Mouse (Mus musculus) midbrain, embryonic 12.5 days (tissue): ENCODE measurements at regions not wholly inside any gene's neighbourhood (a gene's known extent, or its start where the extent isn't known, plus 50 kb on each side); places are given as distances from the start of the nearest gene placed in this dataset.
"Not testable (repeated sequence)": the region's sequence is repeated elsewhere in the genome, so short reads cannot be mapped to it uniquely, and the experiment has no call there.

Source experiments
- ATAC-seq: fragments of 200-750 bp; cut with Nextera tagmentation; 2 replicates; pipeline ENCODE4 v1.8.0; 2017; ENCODE audit warnings: low read depth, moderate TSS enrichment, moderate library complexity; ENCODE audit not compliant: low FRiP score
- H3K27ac ChIP-seq: fragments of 300-500 bp; sonication (generic); replicated peaks from 2 replicates; pipeline ENCODE4 v1.5.1; 2016; ENCODE audit warnings: mild to moderate bottlenecking
- H3K27me3 ChIP-seq: fragments of 300-500 bp; sonication (generic); 2 replicates; pipeline ENCODE4 v1.6.1; 2016; ENCODE audit warnings: mild to moderate bottlenecking
- H3K36me3 ChIP-seq: fragments of 300-500 bp; sonication (generic); 2 replicates; pipeline ENCODE4 v1.6.1; 2016
- H3K4me1 ChIP-seq: fragments of 300-500 bp; sonication (generic); 2 replicates; pipeline ENCODE4 v1.6.1; 2016
- H3K4me2 ChIP-seq: fragments of 300-500 bp; sonication (generic); replicated peaks from 2 replicates; pipeline ENCODE4 v1.6.1; 2016; ENCODE audit warnings: mild to moderate bottlenecking, moderate library complexity
- H3K4me3 ChIP-seq: fragments of 300-500 bp; sonication (generic); 2 replicates; pipeline ENCODE4 v1.5.1; 2016; ENCODE audit warnings: mild to moderate bottlenecking
- H3K9ac ChIP-seq: fragments of 300-500 bp; sonication (generic); replicated peaks from 2 replicates; pipeline ENCODE4 v1.6.1; 2016; ENCODE audit warnings: mild to moderate bottlenecking, moderate library complexity
- H3K9me3 ChIP-seq: fragments of 300-500 bp; sonication (generic); 2 replicates; pipeline ENCODE4 v1.6.1; 2016; ENCODE audit warnings: mild to moderate bottlenecking
- WGBS: fragments of 180-500 bp; shearing (Covaris S2); methylation state at CpG from one replicate; pipeline ENCODE4 v1.1.7; 2016; 5-methylcytosine and 5-hydroxymethylcytosine counted together

DNA sequence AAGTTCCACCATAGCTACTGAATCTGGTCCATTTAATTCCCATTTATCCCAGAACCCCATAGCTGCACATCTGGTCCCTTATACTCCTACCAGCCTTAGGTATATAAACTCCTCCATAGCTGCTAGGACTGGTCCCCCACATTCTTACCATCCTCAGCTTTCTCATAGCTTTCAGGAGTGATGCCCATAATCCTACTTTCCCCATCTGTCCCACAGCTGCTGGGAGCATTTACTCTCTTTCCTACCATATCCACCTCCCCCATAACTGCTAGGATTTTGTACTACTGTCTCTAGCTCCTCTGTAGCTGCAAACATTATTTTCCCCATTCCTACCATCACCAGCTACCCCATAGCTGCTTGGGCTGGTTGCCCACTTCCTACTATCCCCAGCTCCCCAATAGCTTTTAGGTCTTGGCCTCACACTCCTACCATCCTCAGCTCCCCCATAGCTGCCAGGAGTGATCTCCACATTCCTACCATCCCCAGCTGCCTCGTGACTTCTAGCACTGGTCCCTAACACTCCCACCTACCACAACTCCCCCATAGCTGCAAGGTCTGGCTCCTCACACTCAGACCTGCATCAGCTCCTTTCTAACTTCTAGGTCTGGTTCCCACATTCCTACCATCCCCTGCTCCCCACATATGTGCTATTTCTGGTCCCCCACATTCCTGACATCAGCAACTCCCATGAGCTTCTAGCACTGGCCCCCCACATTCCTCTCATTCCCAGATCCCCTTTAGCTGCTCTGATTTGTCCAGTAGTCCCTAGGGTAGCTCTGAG is 106.5 kb downstream of the Tmem121 start:
- 32% methylated on average over 1 of the region's 1 CpGs for WGBS
- Histone ChIP-seq H3K9ac (no peak overlapping the region), H3K27me3 (no peaks in the 10 kb centered on the region), H3K9me3 (no peaks in the 10 kb centered on the region), H3K4me2 (no peak overlapping the region), H3K36me3 (no peaks in the 10 kb centered on the region), H3K27ac (no peak overlapping the region), H3K4me1 (no peaks in the 10 kb centered on the region), H3K4me3 (no peak overlapping the region)
- no peak for ATAC-seq

DNA sequence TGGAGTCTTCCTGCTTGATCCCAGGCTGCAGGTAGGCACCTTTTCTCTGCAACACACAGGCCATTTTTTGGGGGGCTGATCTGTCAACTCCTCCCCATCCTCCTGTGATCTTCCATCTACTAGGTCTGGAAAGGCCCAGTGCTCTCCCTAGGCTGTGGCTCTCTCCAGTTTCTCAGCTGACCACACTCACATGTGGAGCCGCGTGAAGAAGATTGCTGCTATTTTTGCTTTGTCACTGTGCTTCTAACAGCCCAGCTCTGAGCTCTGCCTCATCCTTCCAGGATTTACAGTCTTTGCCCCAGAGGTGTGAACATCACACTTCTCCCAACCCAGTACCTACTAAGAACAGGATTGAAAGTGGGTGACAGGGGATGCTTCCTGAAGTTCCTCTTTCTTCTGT is 110.2 kb downstream of the Tmem121 start:
- no peaks in the 10 kb centered on the region for H3K4me1 ChIP-seq
- WGBS: 84% methylated on average over 2 of the region's 2 CpGs
- no peak overlapping the region for H3K27ac ChIP-seq
- H3K9me3 ChIP-seq: no peaks in the 10 kb centered on the region
- no peak overlapping the region for H3K4me3 ChIP-seq
- no peaks in the 10 kb centered on the region for H3K36me3 ChIP-seq
- H3K9ac ChIP-seq: no peak overlapping the region
- H3K27me3 ChIP-seq: no peaks in the 10 kb centered on the region
- H3K4me2 ChIP-seq: no peak overlapping the region
- ATAC-seq: no peak

DNA sequence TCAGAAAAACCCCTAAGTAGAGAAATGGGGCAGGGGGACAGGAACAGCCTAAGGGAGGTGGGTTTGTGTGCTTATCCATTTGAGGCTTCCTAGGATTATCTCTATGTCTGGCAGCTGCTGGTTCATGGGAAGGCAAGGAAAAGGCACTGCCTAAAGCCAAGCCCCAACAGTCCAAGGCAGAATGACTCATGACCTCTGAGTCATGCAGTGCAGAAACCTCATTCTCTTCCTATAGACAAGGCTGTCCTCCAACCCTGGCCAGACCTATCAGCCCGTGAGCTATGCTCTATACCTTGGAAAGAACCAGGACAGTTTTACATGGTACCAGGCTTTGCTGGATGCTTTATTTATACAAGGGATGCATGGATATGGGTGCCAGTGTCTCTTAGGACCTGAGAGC is 120.2 kb downstream of the Tmem121 start:
- Histone ChIP-seq H3K27ac (no peak overlapping the region), H3K27me3 (no peaks in the 10 kb centered on the region), H3K9ac (no peak overlapping the region), H3K4me2 (no peak overlapping the region), H3K9me3 (no peaks in the 10 kb centered on the region), H3K4me3 (no peak overlapping the region), H3K36me3 (no peaks in the 10 kb centered on the region), H3K4me1 (no peaks in the 10 kb centered on the region)
- WGBS: 82% methylated on average over 1 of the region's 1 CpGs
- ATAC-seq: no peak

DNA sequence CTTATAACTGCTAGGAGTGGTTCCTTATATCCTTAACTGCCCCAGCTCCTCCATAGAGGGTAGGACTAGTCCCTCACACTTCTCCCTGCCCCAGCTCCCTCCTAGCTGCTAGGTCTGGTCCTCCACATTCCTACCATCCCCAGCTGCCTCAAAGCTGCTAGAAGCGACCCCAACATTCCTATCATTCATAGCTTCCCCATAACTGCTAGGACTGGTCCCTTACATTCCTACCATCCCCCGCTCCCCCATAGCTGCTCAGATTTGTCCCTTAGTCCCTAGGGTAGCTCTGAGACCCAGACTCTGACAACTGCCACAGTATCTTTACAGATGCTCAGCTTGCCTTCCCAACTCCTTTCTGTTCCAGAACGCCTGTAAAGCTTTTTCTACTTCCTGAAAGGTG is 127.6 kb downstream of the Tmem121 start:
- 50% methylated on average over 3 of the region's 3 CpGs for WGBS

DNA sequence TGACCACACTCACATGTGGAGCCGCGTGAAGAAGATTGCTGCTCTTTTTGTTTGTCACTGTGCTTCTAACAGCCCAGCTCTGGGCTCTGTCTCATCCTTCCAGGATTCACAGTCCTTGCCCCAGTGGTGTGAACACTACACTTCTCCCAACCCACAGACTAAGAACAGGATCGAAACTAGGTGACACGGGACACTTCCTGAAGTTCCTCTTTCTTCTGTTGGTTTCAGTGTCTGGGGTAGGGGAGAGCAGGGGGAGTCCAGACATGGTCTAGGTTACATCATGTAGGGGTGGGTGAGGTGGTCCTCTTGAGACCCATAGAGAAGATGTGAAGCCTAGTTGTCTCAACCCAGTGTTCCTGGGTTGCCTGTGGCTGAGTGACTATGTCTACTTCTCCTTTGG is 128.9 kb downstream of the Tmem121 start:
- Histone ChIP-seq H3K4me2 (no peak overlapping the region), H3K36me3 (no peaks in the 10 kb centered on the region), H3K4me3 (no peak overlapping the region), H3K9me3 (no peaks in the 10 kb centered on the region), H3K27ac (no peak overlapping the region), H3K27me3 (no peaks in the 10 kb centered on the region), H3K9ac (no peak overlapping the region), H3K4me1 (no peaks in the 10 kb centered on the region)
- WGBS: 89% methylated on average over 4 of the region's 4 CpGs
- ATAC-seq: no peak

More for the DNA sequence above, 127.6 kb downstream of the Tmem121 start:
- no peak overlapping the region for H3K4me3 ChIP-seq
- no peaks in the 10 kb centered on the region for H3K9me3 ChIP-seq
- H3K4me1 ChIP-seq: no peaks in the 10 kb centered on the region
- no peak overlapping the region for H3K4me2 ChIP-seq
- no peaks in the 10 kb centered on the region for H3K36me3 ChIP-seq
- H3K9ac ChIP-seq: no peak overlapping the region
- no peak overlapping the region for H3K27ac ChIP-seq
- H3K27me3 ChIP-seq: no peaks in the 10 kb centered on the region
- ATAC-seq: no peak

DNA sequence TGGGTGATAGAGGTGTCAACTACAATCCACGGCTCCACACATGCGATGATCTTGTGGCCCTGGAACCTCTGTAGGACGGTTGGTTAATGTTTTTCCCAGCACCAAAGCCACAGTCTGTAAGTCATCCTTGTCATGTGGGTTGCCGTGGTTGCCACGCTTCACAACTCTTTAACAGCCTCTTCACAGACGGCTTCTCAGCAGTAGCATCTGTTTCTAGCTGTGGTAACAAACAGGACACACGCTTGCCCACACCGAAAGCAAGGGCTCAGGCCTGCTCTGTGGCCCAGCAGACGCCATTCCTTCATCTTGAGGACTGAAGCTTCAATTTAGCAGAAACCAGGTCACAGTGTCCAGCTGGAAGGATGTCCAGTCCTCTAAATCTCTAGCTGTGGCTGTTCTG is 135.4 kb downstream of the Tmem121 start:
- Histone ChIP-seq H3K27me3 (no peaks in the 10 kb centered on the region), H3K9ac (no peak overlapping the region), H3K4me2 (no peak overlapping the region), H3K27ac (no peak overlapping the region), H3K9me3 (no peaks in the 10 kb centered on the region), H3K4me3 (no peak overlapping the region), H3K4me1 (no peaks in the 10 kb centered on the region), H3K36me3 (no peaks in the 10 kb centered on the region)
- no peak for ATAC-seq
- 86% methylated on average over 9 of the region's 9 CpGs for WGBS

DNA sequence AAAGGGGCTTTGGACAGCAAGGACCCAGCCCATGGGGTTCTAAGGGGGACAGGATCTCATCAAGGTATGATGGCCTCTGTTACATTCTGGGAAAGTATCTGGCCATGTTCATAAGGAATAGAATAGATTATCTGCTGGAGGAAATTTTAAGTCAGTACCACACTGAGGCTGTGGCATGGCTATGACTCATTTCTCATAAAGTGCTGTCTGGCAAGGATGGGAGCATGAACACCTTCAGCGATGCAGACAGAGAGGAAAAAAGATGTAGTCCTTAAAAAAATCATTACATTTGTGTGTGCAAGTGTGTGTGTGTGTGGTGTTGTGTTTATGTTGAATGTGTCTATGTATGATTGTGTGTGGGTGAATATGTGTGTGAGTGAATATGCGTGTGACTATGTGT is 136.4 kb downstream of the Tmem121 start:
- Histone ChIP-seq H3K27me3 (no peaks in the 10 kb centered on the region), H3K4me3 (no peak overlapping the region), H3K4me2 (no peak overlapping the region), H3K9ac (no peak overlapping the region), H3K4me1 (no peaks in the 10 kb centered on the region), H3K9me3 (no peaks in the 10 kb centered on the region), H3K36me3 (no peaks in the 10 kb centered on the region), H3K27ac (no peak overlapping the region)
- no peak for ATAC-seq
- 93% methylated on average over 2 of the region's 2 CpGs for WGBS

DNA sequence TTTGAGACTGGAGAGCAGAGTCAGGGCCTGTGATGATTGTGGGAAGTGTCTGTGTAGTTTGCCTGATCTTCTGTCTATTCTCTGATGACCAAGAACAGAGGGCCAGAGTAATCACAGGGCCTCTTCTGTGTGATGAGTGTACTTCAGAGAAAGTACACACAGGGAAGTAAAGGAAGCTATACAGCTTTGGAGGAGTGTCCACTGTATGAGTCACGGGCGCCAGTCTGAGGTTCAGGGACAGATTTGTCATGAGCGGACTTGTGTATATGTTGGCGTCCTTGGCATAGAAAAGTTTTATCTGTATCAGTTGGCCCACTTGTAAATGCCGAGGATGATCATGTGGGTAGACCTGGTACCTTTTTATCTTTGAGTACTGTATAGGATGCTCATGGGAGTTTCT is 142.1 kb downstream of the Tmem121 start:
- Histone ChIP-seq H3K9me3 (no peaks in the 10 kb centered on the region), H3K4me3 (no peak overlapping the region), H3K27me3 (no peaks in the 10 kb centered on the region), H3K4me1 (no peaks in the 10 kb centered on the region), H3K4me2 (no peak overlapping the region), H3K9ac (no peak overlapping the region), H3K36me3 (no peaks in the 10 kb centered on the region), H3K27ac (no peak overlapping the region)
- ATAC-seq: no peak
- WGBS: 93% methylated on average over 5 of the region's 5 CpGs

DNA sequence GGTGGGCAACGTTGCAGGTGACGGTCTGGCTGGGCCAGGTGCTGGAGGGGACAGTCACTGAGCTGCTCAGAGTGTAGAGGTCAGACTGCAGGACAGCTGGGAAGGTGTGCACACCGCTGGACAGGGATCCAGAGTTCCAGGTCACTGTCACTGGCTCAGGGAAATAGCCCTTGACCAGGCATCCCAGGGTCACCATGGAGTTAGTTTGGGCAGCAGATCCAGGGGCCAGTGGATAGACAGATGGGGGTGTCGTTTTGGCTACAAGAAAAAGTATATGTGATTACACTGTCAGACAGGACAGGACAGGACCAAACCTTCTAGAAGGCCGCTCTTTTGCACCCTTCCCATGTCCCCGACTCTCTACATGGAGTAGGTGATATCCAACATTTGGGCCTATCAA is 144.5 kb downstream of the Tmem121 start:
- 79% methylated on average over 6 of the region's 6 CpGs for WGBS
- Histone ChIP-seq H3K4me2 (no peak overlapping the region), H3K9ac (no peak overlapping the region), H3K9me3 (no peaks in the 10 kb centered on the region), H3K4me1 (no peaks in the 10 kb centered on the region), H3K27ac (no peak overlapping the region), H3K36me3 (no peaks in the 10 kb centered on the region), H3K27me3 (no peaks in the 10 kb centered on the region), H3K4me3 (no peak overlapping the region)
- no peak for ATAC-seq

DNA sequence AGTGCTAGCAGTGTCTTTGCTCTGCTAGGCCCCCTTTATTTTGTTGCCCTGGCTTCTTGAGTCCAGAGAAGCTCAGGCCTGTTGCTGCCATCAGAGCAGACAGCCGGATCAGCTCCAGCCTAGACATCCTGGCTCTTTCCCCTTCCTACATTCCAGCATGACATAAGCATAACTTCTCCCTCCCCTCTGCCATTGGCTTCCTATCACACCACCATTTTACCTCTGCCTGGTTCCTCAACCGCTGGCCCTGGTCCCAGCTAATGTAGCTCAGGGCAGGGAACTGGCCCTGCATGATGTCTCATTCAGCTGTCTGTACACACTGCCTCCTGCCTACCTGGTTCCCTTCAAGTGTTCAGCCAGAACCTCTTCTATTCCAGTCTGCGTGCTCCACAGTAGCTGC is 146.5 kb downstream of the Tmem121 start:
- 92% methylated on average over 3 of the region's 3 CpGs for WGBS
- Histone ChIP-seq H3K9me3 (no peaks in the 10 kb centered on the region), H3K4me2 (no peak overlapping the region), H3K4me1 (no peaks in the 10 kb centered on the region), H3K27ac (no peak overlapping the region), H3K9ac (no peak overlapping the region), H3K36me3 (no peaks in the 10 kb centered on the region), H3K4me3 (no peak overlapping the region), H3K27me3 (no peaks in the 10 kb centered on the region)
- ATAC-seq: no peak

DNA sequence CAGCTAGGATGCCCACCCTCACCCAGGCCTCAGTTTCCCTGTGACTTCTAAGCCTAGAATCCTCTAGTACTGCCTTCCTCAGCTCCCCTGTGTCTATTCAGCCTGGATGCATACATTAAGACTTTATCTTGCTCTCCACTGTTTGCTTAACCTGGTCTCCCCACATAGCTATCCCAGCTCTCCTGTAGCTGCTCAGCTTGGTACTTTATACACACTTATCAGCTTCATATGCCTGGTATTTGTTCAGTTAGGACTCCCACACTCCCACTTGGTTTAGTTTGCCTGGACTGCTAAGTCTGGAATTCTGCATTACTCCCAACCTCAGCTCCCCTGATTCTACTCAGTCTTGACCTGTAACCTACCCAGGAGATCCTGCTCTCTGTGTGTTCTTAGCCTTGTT is 147.7 kb downstream of the Tmem121 start:
- H3K9ac ChIP-seq: no peak overlapping the region
- H3K4me1 ChIP-seq: no peaks in the 10 kb centered on the region
- H3K4me3 ChIP-seq: no peak overlapping the region
- no peaks in the 10 kb centered on the region for H3K36me3 ChIP-seq
- ATAC-seq: no peak
- no peaks in the 10 kb centered on the region for H3K9me3 ChIP-seq
- no peak overlapping the region for H3K4me2 ChIP-seq
- no peak overlapping the region for H3K27ac ChIP-seq
- no peaks in the 10 kb centered on the region for H3K27me3 ChIP-seq

DNA sequence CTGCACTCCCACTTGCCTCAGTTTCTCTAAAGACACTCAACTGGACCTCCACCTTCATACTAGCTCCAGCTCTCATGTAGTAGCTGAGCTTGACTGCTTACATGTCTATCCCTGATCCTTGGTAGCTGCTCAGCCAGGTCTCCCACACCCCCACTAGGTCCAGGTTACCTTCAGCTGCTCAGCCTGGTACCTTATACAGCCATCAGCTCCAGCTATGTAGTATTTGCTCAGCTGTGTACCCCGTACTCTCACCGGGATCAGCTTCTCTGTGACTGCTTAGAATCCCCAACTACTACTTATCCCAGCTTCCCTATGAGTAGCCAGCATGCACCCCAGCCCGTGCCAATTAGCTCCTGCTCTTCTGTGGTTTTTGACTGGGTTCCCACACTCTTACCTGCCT is 148.1 kb downstream of the Tmem121 start:
- not testable (repeated sequence) for H3K4me3 ChIP-seq, H3K4me1 ChIP-seq, H3K9ac ChIP-seq, H3K27me3 ChIP-seq, ATAC-seq, H3K36me3 ChIP-seq, H3K27ac ChIP-seq, H3K4me2 ChIP-seq, H3K9me3 ChIP-seq
- WGBS: 77% methylated on average over 3 of the region's 3 CpGs

DNA sequence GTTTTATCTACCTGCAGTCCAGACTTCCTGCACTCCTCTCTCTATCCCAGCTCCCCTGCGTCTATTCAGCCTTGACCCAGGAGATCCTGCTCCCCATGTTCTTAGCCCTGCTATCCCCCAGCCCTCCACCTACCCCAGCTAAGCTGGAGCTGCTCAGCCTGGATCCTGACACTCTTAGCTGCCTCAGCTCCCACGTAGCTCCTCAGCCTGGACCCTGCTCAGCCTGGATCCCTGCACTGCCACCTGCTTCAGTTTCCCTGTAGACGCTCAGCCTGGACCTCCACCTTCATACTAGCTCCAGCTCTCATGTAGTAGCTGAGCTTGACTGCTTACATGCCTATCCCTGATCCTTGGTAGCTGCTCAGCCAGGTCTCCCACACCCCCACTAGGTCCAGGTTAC is 151.5 kb downstream of the Tmem121 start:
- ATAC-seq: no peak
- WGBS: 57% methylated on average over 3 of the region's 3 CpGs

More for the DNA sequence above, 151.5 kb downstream of the Tmem121 start:
- H3K27me3 ChIP-seq: no peaks in the 10 kb centered on the region
- no peaks in the 10 kb centered on the region for H3K9me3 ChIP-seq
- no peak overlapping the region for H3K4me2 ChIP-seq
- H3K4me1 ChIP-seq: no peaks in the 10 kb centered on the region
- H3K4me3 ChIP-seq: no peak overlapping the region
- no peaks in the 10 kb centered on the region for H3K36me3 ChIP-seq
- no peak overlapping the region for H3K27ac ChIP-seq
- H3K9ac ChIP-seq: no peak overlapping the region
